In the genomic region with DNA sequence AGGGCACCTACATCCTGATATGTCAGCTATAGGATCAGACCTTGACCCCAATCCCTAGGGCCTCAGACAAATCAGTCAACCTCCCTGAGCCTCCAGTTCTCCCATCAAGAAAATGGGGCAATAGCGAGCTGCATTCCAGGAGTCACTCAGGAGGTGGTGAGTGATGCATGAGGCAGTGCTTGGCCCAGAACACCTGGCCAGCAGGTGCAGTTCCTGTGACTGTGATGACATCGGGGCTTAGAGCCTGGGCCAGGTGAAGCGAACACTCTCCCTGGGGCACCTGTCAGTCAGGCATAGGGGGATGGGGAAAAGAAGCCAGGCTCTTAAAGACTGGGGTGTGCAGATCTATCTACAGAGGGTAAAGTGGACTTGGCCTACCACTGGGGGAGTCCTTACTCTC, we compare ENCODE assay signal across 10 mouse cellular contexts. TPM values are rescaled to one million over a fixed set of nuclear protein-coding genes. Genes with fewer than 3 reads are reported as not detected.
DNase-seq lines count a peak whose midpoint lies in the region; ATAC-seq lines count a peak whose summit lies in the region.
"Had no signal": no experiment of that assay in that cellular context is flagged by ENCODE, and none has a peak within 500 bp of the region (broad histone marks: within the 10 kb centered on the region; RNA-seq: fewer than 3 reads in every experiment).

No protein-coding gene starts in this region.

- H3K9me3 ChIP-seq in heart, embryonic 14.5 days (ENCODE audit: control insufficient read depth, low read length): no peaks in the 10 kb centered on the region
- H3K9me3 ChIP-seq in megakaryocyte, embryonic 14.5 days: no peaks in the 10 kb centered on the region
- no peaks in the 10 kb centered on the region for H3K9me3 ChIP-seq in midbrain, embryonic 11.5 days (ENCODE audit: control insufficient read depth, low read length)
- H3K9me3 ChIP-seq: liver, embryonic 15.5 days had no signal

- peak overlapping the region; percentile 44; the same call in 1 of the 2 replicates for H3K9ac ChIP-seq in heart, embryonic 14.5 days (ENCODE audit: low read length)
- 0 out of 2 replicates have a peak overlapping the region, but pooled peaks have one; percentile 24 for H3K9ac ChIP-seq in midbrain, embryonic 11.5 days (ENCODE audit: low read length)
- H3K9ac ChIP-seq: liver, embryonic 15.5 days had no signal

- H3K36me3 ChIP-seq in heart, embryonic 14.5 days (ENCODE audit: control insufficient read depth, insufficient read depth, low read length): peaks cover 41% of the 10 kb centered on the region
- H3K36me3 ChIP-seq in megakaryocyte, embryonic 14.5 days (replicated peaks; ENCODE audit: low read length): peaks cover 80% of the 10 kb centered on the region
- peaks cover 14% of the 10 kb centered on the region; the same call in 1 of the 2 replicates for H3K36me3 ChIP-seq in midbrain, embryonic 11.5 days (ENCODE audit: control insufficient read depth, insufficient read depth, low read length)
- H3K36me3 ChIP-seq: liver, embryonic 15.5 days had no signal

- H3K4me3 ChIP-seq in heart, embryonic 14.5 days (ENCODE audit: control insufficient read depth in 1 of 2, insufficient read depth in 1 of 2, low read depth in 1 of 2, low read length in 2 of 2): no peak overlapping the region
- H3K4me3 ChIP-seq in megakaryocyte, embryonic 14.5 days (replicated peaks): peak overlapping the region; percentile 95
- H3K4me3 ChIP-seq in midbrain, embryonic 11.5 days (ENCODE audit: low read depth, low read length): no peak overlapping the region
- H3K4me3 ChIP-seq: liver, embryonic 15.5 days had no signal

- intact Hi-C loops in heart, postnatal 10 days (cut with DNase I): no loop called here

- peaks cover 22 to 47% of the 10 kb centered on the region in 2 experiments for H3K4me1 ChIP-seq in heart, embryonic 14.5 days (ENCODE audit: control insufficient read depth in 2 of 2, insufficient read depth in 2 of 2, low read length in 2 of 2)
- peaks cover 93% of the 10 kb centered on the region for H3K4me1 ChIP-seq in megakaryocyte, embryonic 14.5 days
- H3K4me1 ChIP-seq in midbrain, embryonic 11.5 days (ENCODE audit: control insufficient read depth, insufficient read depth, low read length): peaks cover 29% of the 10 kb centered on the region

- ATAC-seq in heart, embryonic 14.5 days (ENCODE audit: insufficient number of reproducible peaks, insufficient read depth, low FRiP score, low read depth): no peak
- ATAC-seq in megakaryocyte, adult 5-6 weeks (ENCODE audit: poor library complexity, severe bottlenecking): no peak
- ATAC-seq in midbrain, embryonic 11.5 days (ENCODE audit: low FRiP score): no peak

- H3K4me2 ChIP-seq in heart, embryonic 14.5 days (ENCODE audit: low read length): no peak overlapping the region
- no peak overlapping the region for H3K4me2 ChIP-seq in midbrain, embryonic 11.5 days
- H3K4me2 ChIP-seq: liver, embryonic 15.5 days had no signal

- 74% methylated on average over 3 of the region's 3 CpGs for WGBS in heart, embryonic 14.5 days
- WGBS in midbrain, embryonic 11.5 days: 83% methylated on average over 3 of the region's 3 CpGs

- no peak for DNase-seq in heart, postnatal 10 days
- no peak for DNase-seq in midbrain, embryonic 11.5 days (ENCODE audit: low spot score, missing footprints)
- DNase-seq in thymus, postnatal 14 days: no peak
- DNase-seq in ovary, postnatal 10 days (ENCODE audit: low spot score): no peak
- no peak for DNase-seq in MN1 (ENCODE audit: low spot score)

- no peaks in the 10 kb centered on the region for H3K27me3 ChIP-seq in heart, embryonic 14.5 days (ENCODE audit: control insufficient read depth, insufficient read depth, low read length)
- H3K27me3 ChIP-seq in megakaryocyte, embryonic 14.5 days (replicated peaks): no peaks in the 10 kb centered on the region
- H3K27me3 ChIP-seq in midbrain, embryonic 11.5 days (ENCODE audit: control insufficient read depth, insufficient read depth, low read length): no peaks in the 10 kb centered on the region

- H3K27ac ChIP-seq in heart, embryonic 14.5 days (replicated peaks in 1 of 2; ENCODE audit: control insufficient read depth in 1 of 2, insufficient read depth in 1 of 2, low read depth in 2 of 2, low read length in 2 of 2): no peak overlapping the region
- H3K27ac ChIP-seq in midbrain, embryonic 11.5 days (ENCODE audit: low read depth, low read length): no peak overlapping the region
- H3K27ac ChIP-seq: liver, embryonic 15.5 days had no signal

RNA-seq across cellular contexts. Expression of a gene that starts 3.2 kb away (rescaled TPM):
- 17.2 and 17.6 TPM in 2 replicates for polyA plus RNA-seq in heart, embryonic 14.5 days (2014; fragmentation: Nextera tagmentation; extraction: Ambion mirVana)
- 10 to 100 TPM; 36.2 to 39.6 TPM for total RNA-seq in heart, postnatal 10 days (2021)
- polyA plus RNA-seq in megakaryocyte, embryonic 14.5 days (2012; ENCODE audit: insufficient read depth, low replicate concordance): 149 and 562 TPM in 2 replicates
- 0.80 and 0.85 TPM in 2 replicates for total RNA-seq in megakaryocyte, adult 5-6 weeks (2015)
- total RNA-seq in megakaryocyte, adult 5-6 weeks (2017): 0.04 and 0.41 TPM in 2 replicates
- 7.4 and 9.6 TPM in 2 replicates for polyA plus RNA-seq in midbrain, embryonic 11.5 days (2014; fragmentation: Nextera tagmentation; extraction: Ambion mirVana)
- total RNA-seq: granulocyte monocyte progenitor cell, adult 5-6 weeks had no signal
